Mouse (Mus musculus) lung, adult 2 months (tissue): ENCODE measurements around the gene Celsr1. TPM values are rescaled to one million over a fixed set of nuclear protein-coding genes. Genes with fewer than 3 reads are reported as not detected.

Experiments
- DNase-seq: peaks from one replicate; pipeline ENCODE4 v3.0.0; 2022
- H3K4me1 ChIP-seq: fragments of 200-500 bp; 2 replicates; pipeline ENCODE4 v1.6.1; 2011; ENCODE audit warnings: low read length; ENCODE audit not compliant: control insufficient read depth, insufficient read depth
- H3K4me3 ChIP-seq: fragments of 200-500 bp; replicated peaks from 2 replicates; pipeline ENCODE3; 2011; ENCODE audit warnings: low read depth, mild to moderate bottlenecking, control low read depth, low read length; ENCODE audit errors: extremely low read depth
- CTCF ChIP-seq: fragments of 200-500 bp; IDR thresholded peaks from 2 replicates; pipeline ENCODE4 v1.5.1; 2011; ENCODE audit warnings: mild to moderate bottlenecking, low read length, control low read depth; ENCODE audit not compliant: insufficient read depth
- POLR2A ChIP-seq: fragments of 200-500 bp; IDR thresholded peaks from 2 replicates; pipeline ENCODE4 v1.6.1; 2011; ENCODE audit warnings: low read depth, mild to moderate bottlenecking, control low read depth, low read length, borderline replicate concordance; ENCODE audit errors: extremely low read depth
- WGBS: fragments of 180-500 bp; shearing (Covaris S2); methylation state at CpG from one replicate; pipeline ENCODE4 v1.1.7; 2018; 5-methylcytosine and 5-hydroxymethylcytosine counted together
- polyA plus RNA-seq: library from polyadenylated mRNA; depleted of rRNA; stranded (reverse); fragments of >200 nt; gene quantifications from 2 replicates; pipeline ENCODE4 v1.2.3, GENCODE M21; 2012

The Celsr1 gene
- polyA plus RNA-seq, 1 experiment, result 16.0 TPM

DNA sequence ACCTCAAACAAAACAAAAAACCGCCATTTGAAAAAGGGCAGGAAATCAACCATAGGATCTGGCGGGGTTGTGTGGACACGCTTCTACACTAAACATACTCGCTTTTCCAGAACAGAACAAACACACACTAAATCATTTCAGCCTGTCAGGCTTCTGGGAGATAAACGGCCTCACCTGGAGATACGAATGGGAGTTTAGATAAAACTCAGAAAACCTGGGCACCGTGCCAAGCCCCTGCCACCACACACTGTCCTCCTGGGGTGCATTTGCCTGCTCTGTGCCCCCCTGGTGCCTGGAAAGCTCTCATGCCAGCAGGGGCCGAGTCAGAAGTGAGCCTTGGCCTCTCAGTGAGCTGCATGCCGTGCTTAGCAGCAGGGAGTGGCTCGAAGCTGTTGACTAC, 123.6 kb downstream of the Celsr1 start:
- TF ChIP-seq POLR2A, result no peak
- 29% methylated on average over 10 of the region's 10 CpGs for WGBS
- no peaks in the 10 kb centered on the region for H3K4me1 ChIP-seq
- no peak for DNase-seq
- H3K4me3 ChIP-seq, result no peak overlapping the region

DNA sequence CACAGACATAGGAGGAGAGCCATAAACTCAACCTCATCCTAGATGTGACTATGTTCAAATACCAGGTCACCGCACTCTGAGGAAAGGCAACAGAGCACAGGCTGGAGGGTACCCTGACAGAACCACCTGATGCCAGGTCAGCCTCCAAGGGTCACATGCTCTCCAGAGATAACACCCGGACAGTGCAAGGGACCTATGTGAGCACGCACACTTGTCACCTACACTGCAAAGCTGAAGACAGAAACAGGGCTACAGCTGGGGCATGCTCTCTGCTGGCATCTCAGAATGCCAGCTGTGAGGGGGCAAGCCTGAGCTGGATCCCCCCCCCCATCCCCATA, 124.1 kb downstream of the Celsr1 start:
- no peak overlapping the region for H3K4me3 ChIP-seq
- DNase-seq, result no peak

DNA sequence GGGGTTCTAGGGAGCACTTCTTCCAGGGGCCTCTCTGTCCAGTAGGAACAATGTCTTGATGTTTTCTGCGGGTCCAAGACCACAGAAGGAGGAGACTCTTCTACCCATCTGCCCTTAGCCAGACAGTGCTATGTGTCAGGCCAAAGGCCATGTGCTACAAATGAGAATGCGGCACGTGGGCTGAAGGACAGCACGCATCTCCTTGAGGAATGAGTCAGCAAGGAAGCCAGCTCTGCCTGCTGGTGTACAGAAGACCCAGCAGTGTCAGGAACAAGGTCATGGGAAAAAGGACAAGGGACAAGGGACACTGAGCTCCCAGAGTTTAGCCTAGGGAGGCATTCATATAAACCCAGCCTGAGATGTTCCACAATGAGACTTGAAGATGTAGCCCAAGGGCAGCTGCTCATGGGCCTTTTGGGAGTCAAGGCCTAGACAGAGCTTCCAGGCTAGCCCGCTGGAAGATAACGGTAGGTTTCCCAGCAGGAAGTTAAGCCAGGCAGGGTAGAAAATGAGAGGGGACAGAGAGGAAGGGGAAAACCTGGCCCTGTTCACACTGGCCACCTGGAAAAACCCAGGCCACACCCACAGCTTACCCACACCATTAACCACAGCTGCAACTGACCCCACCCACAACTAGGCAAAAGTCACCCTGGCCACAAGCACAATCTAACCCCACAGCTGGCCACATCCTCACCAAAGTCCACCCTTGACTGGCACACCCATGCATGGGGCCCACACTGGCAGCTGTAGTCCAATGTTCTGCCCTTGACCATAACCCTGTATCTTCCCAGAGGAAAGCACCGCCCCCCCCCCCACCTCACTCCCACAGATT, 124.7 kb downstream of the Celsr1 start:
- TF ChIP-seq CTCF (no peak), POLR2A (no peak)
- 80% methylated on average over 7 of the region's 7 CpGs for WGBS
- Histone ChIP-seq H3K4me1 (no peaks in the 10 kb centered on the region), H3K4me3 (no peak overlapping the region)
- DNase-seq, result no peak

More for the DNA sequence above, 124.1 kb downstream of the Celsr1 start:
- no peaks in the 10 kb centered on the region for H3K4me1 ChIP-seq
- WGBS, result 76% methylated on average over 3 of the region's 3 CpGs
- no peak for TF ChIP-seq CTCF
- TF ChIP-seq POLR2A, result no peak

DNA sequence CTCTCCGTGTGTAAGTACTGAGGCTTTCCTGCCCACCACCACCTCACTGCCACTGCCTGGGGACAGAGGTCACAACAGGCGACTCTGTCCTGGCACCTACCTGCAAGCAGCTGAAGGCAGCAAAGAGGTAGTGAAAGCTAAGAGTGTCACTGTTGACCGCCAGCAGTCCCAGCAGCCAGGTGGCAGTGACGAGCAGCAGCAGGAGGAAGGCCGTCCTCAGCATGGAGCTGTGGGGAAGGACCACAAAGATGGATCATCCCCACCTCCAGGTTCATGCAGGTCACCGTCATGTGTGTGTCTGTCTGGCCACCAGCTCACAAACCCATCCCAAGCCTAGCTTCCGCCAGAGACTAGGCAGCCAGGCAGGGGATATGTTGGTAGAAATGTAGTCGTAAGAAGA, 129.8 kb downstream of the Celsr1 start:
- H3K4me3 ChIP-seq, result no peak overlapping the region
- H3K4me1 ChIP-seq, result no peaks in the 10 kb centered on the region
- WGBS, result 62% methylated on average over 8 of the region's 8 CpGs
- DNase-seq, result no peak
- TF ChIP-seq POLR2A (no peak), CTCF (peak; percentile 42; the same call in 1 of the 2 replicates)

DNA sequence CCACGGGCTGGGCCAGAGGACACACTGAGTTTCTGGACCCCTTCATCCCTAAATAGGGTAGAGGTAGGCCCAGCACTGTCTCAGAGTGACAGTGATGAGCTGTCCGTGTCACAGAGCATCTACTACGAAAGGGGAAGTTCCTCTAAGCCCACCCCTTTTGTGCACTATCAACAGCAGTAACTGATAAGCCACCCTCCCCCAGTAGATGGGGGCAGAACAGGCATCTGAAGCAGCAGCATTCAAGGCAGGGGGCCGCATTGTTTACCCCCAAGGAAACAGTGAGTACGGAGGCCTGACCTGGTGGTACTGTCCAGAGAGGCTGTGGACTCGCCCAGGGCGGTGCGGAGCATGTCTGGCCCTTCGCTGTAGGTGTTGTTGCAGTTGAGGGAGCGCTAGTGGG, 131.1 kb downstream of the Celsr1 start:
- 74% methylated on average over 10 of the region's 10 CpGs for WGBS
- no peak for TF ChIP-seq CTCF
- no peak for TF ChIP-seq POLR2A
- H3K4me3 ChIP-seq, result no peak overlapping the region

DNA sequence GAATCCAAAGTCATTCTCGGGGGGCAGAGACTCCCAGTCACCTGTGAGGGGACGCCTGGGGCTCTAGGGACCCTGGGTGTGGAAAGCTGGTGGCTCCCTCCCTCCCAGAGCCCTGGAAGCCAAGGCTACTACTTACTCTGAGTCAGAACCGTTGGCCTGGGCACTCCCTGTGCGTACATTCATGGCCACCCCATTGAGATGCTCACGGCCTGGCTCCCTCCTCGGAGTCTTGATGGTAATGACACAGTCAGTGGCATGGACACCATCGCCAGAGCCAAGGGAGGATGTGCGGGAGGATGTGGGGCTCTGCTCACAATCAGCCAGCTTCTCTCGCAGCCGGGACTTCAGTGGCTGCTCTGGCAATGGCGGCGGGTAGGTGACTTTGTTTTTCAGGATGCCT, 132.8 kb downstream of the Celsr1 start:
- WGBS, result 77% methylated on average over 12 of the region's 12 CpGs
- no peak overlapping the region for H3K4me3 ChIP-seq
- TF ChIP-seq POLR2A, result no peak
- TF ChIP-seq CTCF, result no peak
- DNase-seq, result no peak
- H3K4me1 ChIP-seq, result no peaks in the 10 kb centered on the region

More for the DNA sequence above, 131.1 kb downstream of the Celsr1 start:
- H3K4me1 ChIP-seq, result no peaks in the 10 kb centered on the region
- no peak for DNase-seq

DNA sequence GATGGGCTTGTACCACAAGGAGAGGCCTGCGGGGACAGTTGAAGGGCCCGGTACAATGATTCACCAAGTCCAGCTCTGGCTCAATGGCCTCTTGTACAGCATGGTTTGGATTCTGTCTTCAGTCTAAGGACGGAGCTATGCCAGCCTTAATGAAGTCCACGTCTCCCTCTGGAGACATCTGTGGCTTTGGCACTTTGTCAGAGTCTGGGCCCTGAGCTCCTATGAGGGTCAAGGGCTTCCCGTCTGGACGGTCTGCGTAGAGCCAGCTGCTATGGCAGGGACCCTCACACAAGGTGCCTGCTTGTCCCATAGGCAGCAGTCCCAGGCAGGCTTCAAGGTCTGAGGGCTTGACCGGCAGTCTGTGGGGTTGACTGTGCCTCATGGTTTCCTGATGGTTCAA, 133.3 kb downstream of the Celsr1 start:
- TF ChIP-seq POLR2A, result no peak
- no peak for TF ChIP-seq CTCF
- Histone ChIP-seq H3K4me1 (no peaks in the 10 kb centered on the region), H3K4me3 (no peak overlapping the region)
- WGBS, result 84% methylated on average over 8 of the region's 8 CpGs
- DNase-seq, result no peak

DNA sequence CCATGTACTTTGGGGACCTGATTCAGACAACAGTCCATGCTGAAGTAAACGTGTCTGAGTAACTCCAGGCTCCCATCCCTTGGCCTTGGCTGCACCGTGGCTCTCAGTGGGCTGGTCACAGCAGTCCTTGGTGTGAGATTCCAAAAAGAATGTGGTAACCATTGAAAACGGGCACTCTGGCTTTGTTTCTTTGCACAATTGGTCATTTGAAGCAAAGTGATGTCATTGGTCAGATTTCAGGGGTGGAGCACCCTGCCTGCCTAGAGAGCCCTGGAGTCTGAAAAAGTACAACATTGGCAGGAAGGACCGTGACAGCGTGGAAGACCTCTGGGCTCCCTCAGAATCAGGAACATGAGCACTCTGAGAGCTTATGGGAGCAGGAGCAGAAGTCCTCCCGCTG, 134.2 kb downstream of the Celsr1 start:
- no peak overlapping the region for H3K4me3 ChIP-seq
- TF ChIP-seq CTCF, result no peak
- no peaks in the 10 kb centered on the region for H3K4me1 ChIP-seq
- no peak for DNase-seq
- WGBS, result 50% methylated on average over 5 of the region's 6 CpGs

DNA sequence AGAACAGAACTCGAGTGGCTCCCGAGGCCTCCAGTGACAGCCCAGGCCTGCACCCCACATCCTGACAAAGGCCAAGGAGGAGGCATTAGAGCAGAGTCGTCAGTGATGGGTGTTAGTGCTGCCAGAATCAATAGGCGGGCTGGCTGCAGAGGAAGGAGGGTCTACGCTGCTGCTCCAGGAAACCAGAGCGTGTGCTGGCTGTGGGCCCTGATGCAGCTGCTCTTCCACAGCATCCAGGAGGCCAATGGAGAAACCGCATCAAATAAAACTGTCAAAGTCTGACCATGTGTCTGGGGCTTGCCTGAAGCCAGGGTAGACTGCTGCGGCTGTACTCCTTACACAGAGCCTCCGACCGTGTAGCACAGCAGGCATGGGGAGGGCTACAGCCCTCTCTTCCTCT, 136.5 kb downstream of the Celsr1 start:
- no peaks in the 10 kb centered on the region for H3K4me1 ChIP-seq
- no peak overlapping the region for H3K4me3 ChIP-seq
- TF ChIP-seq CTCF (no peak), POLR2A (no peak)
- no peak for DNase-seq
- 78% methylated on average over 10 of the region's 10 CpGs for WGBS

DNA sequence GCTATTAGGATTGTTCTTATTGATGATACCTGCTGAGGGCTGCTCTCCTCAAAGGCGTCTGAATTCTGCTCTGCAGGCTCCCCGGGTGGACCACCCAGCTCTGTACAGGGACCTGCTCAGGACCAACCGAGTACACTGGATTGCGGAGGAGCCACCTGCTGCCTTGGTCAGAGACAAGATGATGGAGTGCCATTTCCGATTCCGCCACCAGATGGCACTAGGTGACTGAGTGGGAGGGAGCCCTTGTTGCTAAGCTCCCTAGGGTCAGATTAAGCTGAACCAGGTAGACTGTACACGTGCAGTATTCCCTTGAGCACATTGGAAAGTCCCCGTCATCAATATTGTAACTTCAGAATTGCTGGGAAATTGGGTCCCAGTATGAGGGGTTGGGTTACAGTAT, 137.3 kb downstream of the Celsr1 start:
- WGBS, result 21% methylated on average over 8 of the region's 8 CpGs
- TF ChIP-seq POLR2A (no peak), CTCF (peak; percentile 98)
- peak; percentile 82 for DNase-seq
- H3K4me3 ChIP-seq, result no peak overlapping the region
- H3K4me1 ChIP-seq, result no peaks in the 10 kb centered on the region

DNA sequence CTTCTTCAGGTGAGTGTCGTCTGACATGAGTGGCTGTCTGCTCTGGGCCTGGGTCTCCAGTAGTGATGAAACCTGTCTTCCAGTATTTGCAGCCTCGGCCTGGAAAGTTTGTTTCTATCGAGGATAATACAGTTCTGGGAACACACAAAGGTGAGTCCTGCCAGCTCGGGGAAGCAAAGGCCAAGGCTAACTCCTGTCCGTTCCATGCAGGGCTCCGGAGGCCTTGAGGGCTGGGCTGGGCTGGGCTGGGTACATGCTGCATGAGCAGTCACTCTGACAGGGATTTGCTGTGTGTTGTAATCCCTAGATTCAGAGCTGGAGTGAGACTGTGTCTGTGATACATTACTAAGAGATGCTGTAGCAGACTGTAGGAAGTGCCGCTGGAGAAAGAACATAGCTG, 139.7 kb downstream of the Celsr1 start:
- 83% methylated on average over 7 of the region's 7 CpGs for WGBS
- no peak for TF ChIP-seq CTCF
- TF ChIP-seq POLR2A, result no peak
- DNase-seq, result no peak
- Histone ChIP-seq H3K4me1 (no peaks in the 10 kb centered on the region), H3K4me3 (no peak overlapping the region)
